Mouse (Mus musculus) cerebellum, postnatal 10 days (tissue): ENCODE data around the gene Ifitm7.
"Not testable (repeated sequence)": the region's sequence is repeated elsewhere in the genome, so short reads cannot be mapped to it uniquely, and the experiment has no call there.

Experiments used
- DNase-seq, 2 experiments: peaks; one replicate each; pipeline ENCODE4 v3.0.0; 2021; ENCODE audit warnings: mixed read lengths in 2 of 2

Gene Ifitm7

GRCm38 (mm10) chr16:13976358-13976896, 10.3 kb downstream of the Ifitm7 start:
- DNase-seq: not testable (repeated sequence)

- no peak for DNase-seq
Observed at GRCm38 (mm10) chr16:13972051-13972450, 14.6 kb downstream of the Ifitm7 start.

DNA sequence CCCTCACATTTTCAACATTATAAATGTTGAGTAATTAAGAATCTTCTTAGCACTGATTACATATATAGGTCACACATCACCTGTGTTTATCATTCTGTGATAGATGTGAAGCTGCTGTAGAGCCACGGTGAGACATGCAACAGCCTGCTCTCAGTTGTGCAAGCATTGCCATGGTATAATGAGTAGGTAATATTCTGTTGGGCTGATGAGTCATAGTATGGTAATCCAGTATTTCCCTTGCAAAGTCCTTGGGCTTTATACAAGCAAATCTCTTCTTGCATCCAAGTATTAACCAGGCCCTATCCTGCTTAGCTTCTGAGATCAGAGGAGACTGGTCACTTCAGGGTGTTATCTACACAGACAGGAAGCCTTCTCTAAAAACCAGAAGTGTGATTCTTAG, 17.6 kb downstream of the Ifitm7 start:
- no peak for DNase-seq

GRCm38 (mm10) chr16:13962053-13962452, 24.6 kb downstream of the Ifitm7 start:
- DNase-seq: no peak

DNA sequence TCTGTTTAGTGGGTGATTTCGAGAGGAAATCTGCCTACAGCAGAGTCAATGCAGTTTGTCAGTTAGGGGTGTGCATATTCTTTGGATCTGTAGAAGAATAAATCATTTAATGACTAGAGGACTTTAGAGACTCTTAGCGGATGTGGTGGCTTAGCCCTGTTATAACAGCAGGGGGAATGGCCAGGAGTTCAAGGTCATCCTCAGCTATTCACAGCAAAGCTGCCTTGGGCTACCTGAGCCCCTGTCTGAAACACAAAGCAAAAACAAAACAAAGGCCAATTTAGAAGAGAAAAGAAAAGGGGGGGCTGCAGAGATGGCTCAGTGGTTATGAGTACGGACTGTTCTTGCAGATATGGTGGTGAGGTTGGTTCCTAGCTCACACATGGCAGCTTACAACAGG, 35.4 kb downstream of the Ifitm7 start:
- DNase-seq: no peak

GRCm38 (mm10) chr16:13946306-13946705, 40.4 kb downstream of the Ifitm7 start:
- DNase-seq: no peak

- DNase-seq: no peak
Observed at GRCm38 (mm10) chr16:13945153-13945552, 41.5 kb downstream of the Ifitm7 start.

- DNase-seq: no peak
Observed at GRCm38 (mm10) chr16:13944752-13945151, 41.9 kb downstream of the Ifitm7 start.

- DNase-seq: no peak
Observed at GRCm38 (mm10) chr16:13944178-13944577, 42.5 kb downstream of the Ifitm7 start.

- DNase-seq: no peak
Observed at GRCm38 (mm10) chr16:13940847-13941395, 45.8 kb downstream of the Ifitm7 start.

- DNase-seq: peak; percentile 92 to 93
Observed at GRCm38 (mm10) chr16:13940139-13940846, 46.4 kb downstream of the Ifitm7 start.
